Mouse (Mus musculus) induced T-regulatory cell, adult 2 months (primary cell): ENCODE measurements around the gene Prim1.
"Not testable (repeated sequence)": the region's sequence is repeated elsewhere in the genome, so short reads cannot be mapped to it uniquely, and the experiment has no call there.

Experiments used
- DNase-seq: peaks from one replicate; pipeline ENCODE4 v3.0.0-alpha.2; 2012; ENCODE audit warnings: low read depth

Gene Prim1

GRCm38 (mm10) chr10:128039167-128039566 lies 24.2 kb downstream of the Prim1 start:
- DNase-seq: peak; percentile 68

GRCm38 (mm10) chr10:128039858-128040257 lies 24.9 kb downstream of the Prim1 start:
- DNase-seq: peak; percentile 45

GRCm38 (mm10) chr10:128040293-128040692 lies 25.3 kb downstream of the Prim1 start:
- DNase-seq: peak; percentile 34

GRCm38 (mm10) chr10:128041636-128042035 lies 26.7 kb downstream of the Prim1 start:
- DNase-seq: no peak

- DNase-seq: no peak
Observed at GRCm38 (mm10) chr10:128042466-128042865, 27.5 kb downstream of the Prim1 start.

GRCm38 (mm10) chr10:128043041-128043835 lies 28.3 kb downstream of the Prim1 start:
- DNase-seq: no peak

- no peak for DNase-seq
Observed at GRCm38 (mm10) chr10:128048157-128048556, 33.2 kb downstream of the Prim1 start.

GRCm38 (mm10) chr10:128049741-128050140 lies 34.8 kb downstream of the Prim1 start:
- DNase-seq: no peak

GRCm38 (mm10) chr10:128050355-128050754 lies 35.4 kb downstream of the Prim1 start:
- no peak for DNase-seq

- DNase-seq: no peak
Observed at GRCm38 (mm10) chr10:128051589-128051988, 36.6 kb downstream of the Prim1 start.

- DNase-seq: not testable (repeated sequence)
Observed at GRCm38 (mm10) chr10:128052136-128052535, 37.2 kb downstream of the Prim1 start.

GRCm38 (mm10) chr10:128053001-128053400 lies 38.0 kb downstream of the Prim1 start:
- DNase-seq: no peak

GRCm38 (mm10) chr10:128058184-128058583 lies 43.2 kb downstream of the Prim1 start:
- no peak for DNase-seq

GRCm38 (mm10) chr10:128058601-128059151 lies 43.7 kb downstream of the Prim1 start, which contains the start of gene Ptges3:
TSS of gene Ptges3 (plus strand) at chr10:128058954.
- DNase-seq: peak; percentile 97

- peak; percentile 89 for DNase-seq
Observed at GRCm38 (mm10) chr10:128059207-128059981, 44.4 kb downstream of the Prim1 start.

GRCm38 (mm10) chr10:128061109-128061508 lies 46.1 kb downstream of the Prim1 start:
- no peak for DNase-seq

GRCm38 (mm10) chr10:128062221-128062989 lies 47.4 kb downstream of the Prim1 start:
- no peak for DNase-seq

- DNase-seq: no peak
Observed at GRCm38 (mm10) chr10:128066072-128066471, 51.1 kb downstream of the Prim1 start.

- no peak for DNase-seq
Observed at GRCm38 (mm10) chr10:128069201-128069600, 54.2 kb downstream of the Prim1 start.

GRCm38 (mm10) chr10:128070432-128070831 lies 55.5 kb downstream of the Prim1 start:
- not testable (repeated sequence) for DNase-seq

GRCm38 (mm10) chr10:128078269-128078668 lies 63.3 kb downstream of the Prim1 start:
- not testable (repeated sequence) for DNase-seq
